Mouse (Mus musculus): ENCODE measurements at regions not wholly inside any gene's neighbourhood (a gene's known extent, or its start where the extent isn't known, plus 50 kb on each side); places are given as distances from the start of the nearest gene placed in this dataset.

- in situ Hi-C loops (cut with MboI; ENCODE audit: low pct_unique_long_range_greater_than_20kb in 1 of 2, low sequenced_read_pairs in 2 of 2, unreplicated experiment in 1 of 2) = no loop called here
These were observed 216.4 kb upstream of the Gadl1 start for GRCm38 (mm10) chr9:115692837-115693236.

GRCm38 (mm10) chr9:115703791-115704190, 205.5 kb upstream of the Gadl1 start:
- in situ Hi-C loops (cut with MboI; ENCODE audit: low pct_unique_long_range_greater_than_20kb in 1 of 2, low sequenced_read_pairs in 2 of 2, unreplicated experiment in 1 of 2) = loop anchor here in 1 of 2 experiments (10.0 to 25.0 kb wide), 2 partner anchors 99 to 159 kb away; no protein-coding TSS in a partner anchor

GRCm38 (mm10) chr9:115704249-115704648, 205.0 kb upstream of the Gadl1 start:
- in situ Hi-C loops (cut with MboI; ENCODE audit: low pct_unique_long_range_greater_than_20kb in 1 of 2, low sequenced_read_pairs in 2 of 2, unreplicated experiment in 1 of 2) = loop anchor here in 1 of 2 experiments (10.0 to 25.0 kb wide), 2 partner anchors 99 to 158 kb away; no protein-coding TSS in a partner anchor

- in situ Hi-C loops (cut with MboI; ENCODE audit: low pct_unique_long_range_greater_than_20kb in 1 of 2, low sequenced_read_pairs in 2 of 2, unreplicated experiment in 1 of 2) = loop anchor here in 1 of 2 experiments (10.0 to 25.0 kb wide), 2 partner anchors 101 to 157 kb away; no protein-coding TSS in a partner anchor
These were observed 203.5 kb upstream of the Gadl1 start for GRCm38 (mm10) chr9:115705761-115706160.

GRCm38 (mm10) chr9:115708199-115708934, 200.9 kb upstream of the Gadl1 start:
- in situ Hi-C loops (cut with MboI; ENCODE audit: low pct_unique_long_range_greater_than_20kb in 1 of 2, low sequenced_read_pairs in 2 of 2, unreplicated experiment in 1 of 2) = loop anchor here in 1 of 2 experiments (10.0 to 25.0 kb wide), 2 partner anchors 104 to 154 kb away; no protein-coding TSS in a partner anchor

GRCm38 (mm10) chr9:115710039-115710739, 199.1 kb upstream of the Gadl1 start:
- in situ Hi-C loops (cut with MboI; ENCODE audit: low pct_unique_long_range_greater_than_20kb in 1 of 2, low sequenced_read_pairs in 2 of 2, unreplicated experiment in 1 of 2) = loop anchor here (10.0 to 25.0 kb wide), 2 partner anchors 145 to 152 kb away; no protein-coding TSS in a partner anchor

GRCm38 (mm10) chr9:115720306-115720705, 188.9 kb upstream of the Gadl1 start:
- in situ Hi-C loops (cut with MboI; ENCODE audit: low pct_unique_long_range_greater_than_20kb in 1 of 2, low sequenced_read_pairs in 2 of 2, unreplicated experiment in 1 of 2) = loop anchor here in 1 of 2 experiments (25.0 kb wide), 1 partner anchor 142 kb away; no protein-coding TSS in a partner anchor

- in situ Hi-C loops (cut with MboI; ENCODE audit: low pct_unique_long_range_greater_than_20kb in 1 of 2, low sequenced_read_pairs in 2 of 2, unreplicated experiment in 1 of 2) = loop anchor here in 1 of 2 experiments (25.0 kb wide), 1 partner anchor 141 kb away; no protein-coding TSS in a partner anchor
These were observed 188.4 kb upstream of the Gadl1 start for GRCm38 (mm10) chr9:115720841-115721240.

GRCm38 (mm10) chr9:115724063-115724462, 185.2 kb upstream of the Gadl1 start:
- in situ Hi-C loops (cut with MboI; ENCODE audit: low pct_unique_long_range_greater_than_20kb in 1 of 2, low sequenced_read_pairs in 2 of 2, unreplicated experiment in 1 of 2) = loop anchor here in 1 of 2 experiments (25.0 kb wide), 1 partner anchor 138 kb away; no protein-coding TSS in a partner anchor

- in situ Hi-C loops (cut with MboI; ENCODE audit: low pct_unique_long_range_greater_than_20kb in 1 of 2, low sequenced_read_pairs in 2 of 2, unreplicated experiment in 1 of 2) = no loop called here
These were observed 181.9 kb upstream of the Gadl1 start for GRCm38 (mm10) chr9:115727361-115727760.

- in situ Hi-C loops (cut with MboI; ENCODE audit: low pct_unique_long_range_greater_than_20kb in 1 of 2, low sequenced_read_pairs in 2 of 2, unreplicated experiment in 1 of 2) = no loop called here
These were observed 177.7 kb upstream of the Gadl1 start for GRCm38 (mm10) chr9:115731557-115731956.

- in situ Hi-C loops (cut with MboI; ENCODE audit: low pct_unique_long_range_greater_than_20kb in 1 of 2, low sequenced_read_pairs in 2 of 2, unreplicated experiment in 1 of 2) = no loop called here
These were observed 176.2 kb upstream of the Gadl1 start for GRCm38 (mm10) chr9:115733104-115733503.

- in situ Hi-C loops (cut with MboI; ENCODE audit: low pct_unique_long_range_greater_than_20kb in 1 of 2, low sequenced_read_pairs in 2 of 2, unreplicated experiment in 1 of 2) = no loop called here
These were observed 169.3 kb upstream of the Gadl1 start for GRCm38 (mm10) chr9:115739984-115740383.

GRCm38 (mm10) chr9:115746436-115746835, 162.8 kb upstream of the Gadl1 start:
- in situ Hi-C loops (cut with MboI; ENCODE audit: low pct_unique_long_range_greater_than_20kb in 1 of 2, low sequenced_read_pairs in 2 of 2, unreplicated experiment in 1 of 2) = no loop called here

- in situ Hi-C loops (cut with MboI; ENCODE audit: low pct_unique_long_range_greater_than_20kb in 1 of 2, low sequenced_read_pairs in 2 of 2, unreplicated experiment in 1 of 2) = no loop called here
These were observed 148.8 kb upstream of the Gadl1 start for GRCm38 (mm10) chr9:115760496-115760895.

- in situ Hi-C loops (cut with MboI; ENCODE audit: low pct_unique_long_range_greater_than_20kb in 1 of 2, low sequenced_read_pairs in 2 of 2, unreplicated experiment in 1 of 2) = no loop called here
These were observed 145.1 kb upstream of the Gadl1 start for GRCm38 (mm10) chr9:115764136-115764535.

GRCm38 (mm10) chr9:115766471-115766870, 142.8 kb upstream of the Gadl1 start:
- in situ Hi-C loops (cut with MboI; ENCODE audit: low pct_unique_long_range_greater_than_20kb in 1 of 2, low sequenced_read_pairs in 2 of 2, unreplicated experiment in 1 of 2) = no loop called here

GRCm38 (mm10) chr9:115775112-115775511, 134.1 kb upstream of the Gadl1 start:
- in situ Hi-C loops (cut with MboI; ENCODE audit: low pct_unique_long_range_greater_than_20kb in 1 of 2, low sequenced_read_pairs in 2 of 2, unreplicated experiment in 1 of 2) = no loop called here

- in situ Hi-C loops (cut with MboI; ENCODE audit: low pct_unique_long_range_greater_than_20kb in 1 of 2, low sequenced_read_pairs in 2 of 2, unreplicated experiment in 1 of 2) = no loop called here
These were observed 133.4 kb upstream of the Gadl1 start for GRCm38 (mm10) chr9:115775858-115776257.

Measured in mouse embryonic stem cell (cell line).